Mouse (Mus musculus): ENCODE measurements around the gene Trim41.

- no peak for TF ChIP-seq CTCF (IDR thresholded peaks at IDR 0.05; ENCODE audit: low read depth, low read length)
- no peak for TF ChIP-seq EP300 (IDR thresholded peaks at IDR 0.05; ENCODE audit: insufficient read depth, low read depth, low read length)
- TF ChIP-seq POLR2A (IDR thresholded peaks at IDR 0.05; ENCODE audit: insufficient read depth, low read length) = no peak
Observed at GRCm38 (mm10) chr11:48862784-48863319, 45.7 kb upstream of the Trim41 start.

Measured in ES-Bruce4 (cell line).